Mouse (Mus musculus) liver, embryonic 13.5 days (tissue): Measurements from ENCODE around the gene Tex19.1. TPM values are rescaled to one million over a fixed set of nuclear protein-coding genes. Genes with fewer than 3 reads are reported as not detected.
"Not testable (repeated sequence)": the region's sequence is repeated elsewhere in the genome, so short reads cannot be mapped to it uniquely, and the experiment has no call there.

Experiments
- ATAC-seq: fragments of 200-750 bp; cut with Nextera tagmentation; 2 replicates; pipeline ENCODE4 v1.8.0; 2017; ENCODE audit warnings: low read depth, mild to moderate bottlenecking, moderate number of reproducible peaks, moderate library complexity
- DNase-seq: peaks from one replicate; pipeline ENCODE4 v3.0.0; 2022
- H3K27ac ChIP-seq: fragments of 300-500 bp; sonication (generic); 2 replicates; pipeline ENCODE4 v1.5.1; 2015; ENCODE audit warnings: moderate library complexity, mild to moderate bottlenecking, inconsistent platforms
- H3K27me3 ChIP-seq: fragments of 300-500 bp; sonication (generic); 2 replicates; pipeline ENCODE4 v1.6.1; 2015; ENCODE audit warnings: mild to moderate bottlenecking, inconsistent platforms
- H3K36me3 ChIP-seq: fragments of 300-500 bp; sonication (generic); 2 replicates; pipeline ENCODE4 v1.6.1; 2015; ENCODE audit warnings: mild to moderate bottlenecking, inconsistent platforms
- H3K4me1 ChIP-seq: fragments of 300-500 bp; sonication (generic); replicated peaks from 2 replicates; pipeline ENCODE4 v1.6.1; 2015; ENCODE audit warnings: inconsistent platforms
- H3K4me2 ChIP-seq: fragments of 300-500 bp; sonication (generic); 2 replicates; pipeline ENCODE4 v1.6.1; 2015; ENCODE audit warnings: inconsistent platforms, mild to moderate bottlenecking, moderate library complexity
- H3K4me3 ChIP-seq: fragments of 300-500 bp; sonication (generic); replicated peaks from 2 replicates; pipeline ENCODE4 v1.5.1; 2015; ENCODE audit warnings: mild to moderate bottlenecking, inconsistent platforms
- H3K9ac ChIP-seq: fragments of 300-500 bp; sonication (generic); 2 replicates; pipeline ENCODE4 v1.6.1; 2015; ENCODE audit warnings: mild to moderate bottlenecking, inconsistent platforms
- H3K9me3 ChIP-seq: fragments of 300-500 bp; sonication (generic); replicated peaks from 2 replicates; pipeline ENCODE4 v1.6.1; 2016; ENCODE audit warnings: inconsistent platforms
- WGBS: fragments of 180-500 bp; shearing (Covaris S2); methylation state at CpG from one replicate; pipeline ENCODE4 v1.1.7; 2015; ENCODE audit not compliant: insufficient replicate concordance; 5-methylcytosine and 5-hydroxymethylcytosine counted together
- polyA plus RNA-seq: library from polyadenylated mRNA; unstranded; fragments of >200 nt; fragmentation: Nextera tagmentation; extraction: Ambion mirVana; gene quantifications from 2 replicates; pipeline ENCODE4 v1.2.1, GENCODE M21; 2015

Tex19.1 gene
- 0.09 and 0.19 TPM in 2 replicates for polyA plus RNA-seq

- Histone ChIP-seq H3K27me3 (no peaks in the 10 kb centered on the region), H3K4me1 (no peaks in the 10 kb centered on the region; the same call in 1 of the 2 replicates), H3K4me3 (no peak within 1 kb of the TSS), H3K36me3 (no peaks in the 10 kb centered on the region), H3K9me3 (no peaks in the 10 kb centered on the region), H3K9ac (no peak within 1 kb of the TSS), H3K4me2 (no peak within 1 kb of the TSS), H3K27ac (no peak within 1 kb of the TSS)
- DNase-seq = peak; percentile 28
- 84% methylated on average over 22 of the region's 22 CpGs for WGBS
- ATAC-seq = no peak
These were observed at the start of gene Tex19.1 for GRCm38 (mm10) chr11:121145865-121146264. Gene Tex19.1 (plus strand): TSS chr11:121146143.

DNA sequence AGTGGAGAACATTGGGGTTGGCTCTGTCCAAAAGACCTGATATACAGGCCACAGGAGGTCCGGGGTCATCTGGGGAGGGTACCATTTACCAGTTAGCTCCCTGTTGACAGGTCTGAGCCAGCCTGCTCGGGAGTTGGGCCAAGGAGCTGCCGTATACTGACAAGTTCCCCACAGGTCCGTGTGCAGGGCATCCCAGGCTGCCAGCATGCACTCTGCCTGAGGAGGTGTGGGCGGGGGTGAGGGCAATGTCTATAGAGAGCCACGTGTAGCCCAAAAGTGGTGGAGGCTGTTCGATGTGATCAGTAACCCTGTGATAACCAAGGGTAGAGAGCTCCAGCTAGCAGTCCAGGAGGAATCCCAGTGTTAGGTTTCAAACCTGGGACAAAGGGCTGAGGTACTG is 46.2 kb upstream of the Tex19.1 start:
- ATAC-seq = no peak
- H3K9me3 ChIP-seq = no peaks in the 10 kb centered on the region
- H3K4me2 ChIP-seq = no peak overlapping the region
- H3K27ac ChIP-seq = no peak overlapping the region
- no peak overlapping the region for H3K4me3 ChIP-seq
- H3K27me3 ChIP-seq = no peaks in the 10 kb centered on the region
- H3K36me3 ChIP-seq = no peaks in the 10 kb centered on the region
- WGBS = 65% methylated on average over 7 of the region's 7 CpGs
- DNase-seq = no peak
- H3K4me1 ChIP-seq = peaks cover 28% of the 10 kb centered on the region
- H3K9ac ChIP-seq = no peak overlapping the region

GRCm38 (mm10) chr11:121100692-121101091 is 45.3 kb upstream of the Tex19.1 start:
- Histone ChIP-seq H3K9ac (no peak overlapping the region), H3K4me1 (peaks cover 28% of the 10 kb centered on the region), H3K4me2 (no peak overlapping the region), H3K4me3 (no peak overlapping the region), H3K27me3 (no peaks in the 10 kb centered on the region), H3K36me3 (no peaks in the 10 kb centered on the region), H3K27ac (no peak overlapping the region), H3K9me3 (no peaks in the 10 kb centered on the region)
- DNase-seq (no peak), ATAC-seq (no peak)
- WGBS = 37% methylated on average over 7 of the region's 7 CpGs

GRCm38 (mm10) chr11:121101124-121101805 is 44.7 kb upstream of the Tex19.1 start:
- WGBS = 45% methylated on average over 4 of the region's 4 CpGs
- Histone ChIP-seq H3K4me2 (no peak overlapping the region), H3K4me3 (no peak overlapping the region), H3K9me3 (no peaks in the 10 kb centered on the region), H3K27me3 (no peaks in the 10 kb centered on the region), H3K9ac (no peak overlapping the region), H3K36me3 (no peaks in the 10 kb centered on the region), H3K27ac (no peak overlapping the region), H3K4me1 (peaks cover 28% of the 10 kb centered on the region)
- ATAC-seq = no peak
- no peak for DNase-seq

DNA sequence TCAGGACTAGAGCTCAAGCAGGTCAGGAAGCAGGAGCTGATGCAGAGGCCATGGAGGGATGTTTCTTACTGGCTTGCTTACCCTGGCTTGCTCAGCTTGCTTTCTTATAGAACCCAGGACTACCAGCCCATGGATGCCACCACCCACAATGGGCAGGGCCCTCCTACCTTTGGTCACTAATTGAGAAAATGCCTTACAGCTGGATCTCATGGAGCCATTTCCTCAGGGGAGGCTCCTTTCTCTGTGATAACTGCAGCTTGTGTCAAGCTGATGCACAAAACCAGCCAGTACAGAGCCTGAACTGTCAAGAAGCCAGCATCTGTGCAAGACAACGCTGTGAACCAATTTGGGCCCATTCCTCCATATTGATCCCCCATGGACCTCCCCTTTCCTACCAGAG is 38.7 kb upstream of the Tex19.1 start:
- H3K4me2 ChIP-seq, H3K27ac ChIP-seq, H3K9ac ChIP-seq, H3K36me3 ChIP-seq, DNase-seq, ATAC-seq, H3K4me3 ChIP-seq, H3K27me3 ChIP-seq, H3K9me3 ChIP-seq, H3K4me1 ChIP-seq: not testable (repeated sequence)
- WGBS = 62% methylated on average over 1 of the region's 1 CpGs

DNA sequence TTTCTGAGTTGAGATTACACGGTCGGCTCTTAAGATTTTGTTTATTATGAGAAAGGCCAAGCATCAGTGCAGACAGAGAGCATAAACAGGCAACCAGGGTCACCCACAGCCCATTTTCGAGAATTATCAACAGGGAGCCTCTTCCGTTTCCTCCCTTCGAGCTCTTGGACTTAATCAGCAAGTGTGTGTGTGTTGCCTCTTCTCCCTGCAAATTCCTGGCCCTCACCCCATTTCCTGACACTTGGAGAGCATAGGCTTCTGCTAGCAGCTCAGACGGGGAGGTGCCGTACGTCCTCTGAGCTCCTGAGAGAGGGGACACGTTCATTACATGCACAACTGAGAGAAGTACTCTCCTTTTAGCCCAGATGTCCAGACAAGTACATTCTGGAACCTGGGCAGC is 37.9 kb upstream of the Tex19.1 start:
- ATAC-seq = peak; percentile 39
- Histone ChIP-seq H3K27me3 (no peaks in the 10 kb centered on the region), H3K4me2 (no peak overlapping the region), H3K9me3 (no peaks in the 10 kb centered on the region), H3K4me3 (no peak overlapping the region), H3K9ac (no peak overlapping the region), H3K27ac (0 out of 2 replicates have a peak overlapping the region, but pooled peaks have one; percentile 48), H3K4me1 (0 out of 2 replicates have a peak, but pooled peaks cover 2% of the 10 kb centered on the region), H3K36me3 (no peaks in the 10 kb centered on the region)
- DNase-seq = no peak
- 42% methylated on average over 9 of the region's 9 CpGs for WGBS

DNA sequence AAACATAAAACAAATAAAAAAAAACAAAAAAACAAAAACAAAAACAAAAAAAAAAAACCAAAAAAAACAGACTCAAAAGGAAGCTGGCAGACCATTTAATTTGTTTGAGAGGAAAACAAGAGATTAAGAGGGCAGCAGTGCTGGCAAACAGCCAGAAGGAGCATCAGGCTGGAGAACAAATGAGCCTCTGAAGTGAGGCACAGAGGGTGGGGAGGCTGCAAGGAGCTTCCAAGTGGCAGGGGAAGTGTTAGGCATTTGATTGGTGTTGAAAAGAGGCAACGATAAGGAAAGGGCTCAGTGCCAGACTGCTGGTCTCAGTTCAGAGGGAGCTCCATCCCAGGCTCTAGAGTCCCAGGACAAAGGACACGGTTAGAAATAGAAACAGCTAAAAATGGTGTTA is 36.0 kb upstream of the Tex19.1 start:
- no peaks in the 10 kb centered on the region for H3K27me3 ChIP-seq
- DNase-seq (no peak), ATAC-seq (no peak)
- H3K9ac ChIP-seq = no peak overlapping the region
- 0 out of 2 replicates have a peak, but pooled peaks cover 2% of the 10 kb centered on the region for H3K4me1 ChIP-seq
- no peaks in the 10 kb centered on the region for H3K9me3 ChIP-seq
- H3K4me3 ChIP-seq = no peak overlapping the region
- no peak overlapping the region for H3K4me2 ChIP-seq
- WGBS = 22% methylated on average over 2 of the region's 2 CpGs
- H3K36me3 ChIP-seq = no peaks in the 10 kb centered on the region
- H3K27ac ChIP-seq = no peak overlapping the region

DNA sequence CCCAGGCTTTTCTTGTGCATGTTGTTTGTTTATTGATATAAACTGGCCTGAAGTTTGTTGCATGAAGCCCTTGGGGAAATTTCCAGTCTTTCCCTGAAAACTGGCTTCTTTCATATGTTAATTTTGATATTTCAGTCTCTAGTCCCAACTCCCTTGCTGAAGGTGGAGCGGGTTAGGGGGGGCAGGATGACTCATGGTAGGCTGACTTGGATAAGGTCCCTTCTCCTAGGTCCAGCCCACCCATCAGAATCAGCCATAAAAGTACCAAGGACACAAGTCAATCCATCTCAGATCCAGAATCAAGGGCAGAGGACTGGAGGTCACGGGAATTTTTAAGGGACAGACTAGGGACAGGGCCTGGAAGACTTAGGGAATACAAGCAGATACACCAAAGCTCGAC is 34.9 kb upstream of the Tex19.1 start:
- ATAC-seq (no peak), DNase-seq (no peak)
- Histone ChIP-seq H3K9me3 (no peaks in the 10 kb centered on the region), H3K4me2 (no peak overlapping the region), H3K9ac (no peak overlapping the region), H3K4me1 (0 out of 2 replicates have a peak, but pooled peaks cover 2% of the 10 kb centered on the region), H3K27me3 (no peaks in the 10 kb centered on the region), H3K36me3 (no peaks in the 10 kb centered on the region), H3K27ac (no peak overlapping the region), H3K4me3 (no peak overlapping the region)
- 53% methylated on average over 3 of the region's 3 CpGs for WGBS

DNA sequence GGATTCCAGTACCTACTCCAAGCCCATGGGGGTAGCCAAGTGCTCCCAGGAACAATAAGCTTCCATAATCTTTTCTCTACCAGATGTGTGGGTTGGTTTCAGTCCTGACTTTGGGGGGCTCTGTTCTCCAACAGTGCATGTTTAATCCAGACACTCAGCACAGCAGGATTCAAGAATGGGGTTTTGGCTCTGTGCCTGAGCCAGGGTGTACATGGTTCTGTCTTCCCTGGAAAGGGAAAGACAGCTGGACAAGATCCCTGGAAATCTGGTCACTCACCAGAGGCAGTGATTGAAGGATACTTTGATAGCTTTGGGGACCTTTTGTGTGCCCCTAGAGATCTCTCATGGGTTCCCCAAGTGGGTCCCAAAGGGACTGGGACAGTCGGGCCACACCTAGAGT is 34.3 kb upstream of the Tex19.1 start:
- ATAC-seq (no peak), DNase-seq (no peak)
- Histone ChIP-seq H3K9ac (no peak overlapping the region), H3K4me1 (0 out of 2 replicates have a peak, but pooled peaks cover 2% of the 10 kb centered on the region), H3K27ac (no peak overlapping the region), H3K4me2 (no peak overlapping the region), H3K27me3 (no peaks in the 10 kb centered on the region), H3K36me3 (no peaks in the 10 kb centered on the region), H3K9me3 (no peaks in the 10 kb centered on the region), H3K4me3 (no peak overlapping the region)
- 50% methylated on average over 1 of the region's 1 CpGs for WGBS

DNA sequence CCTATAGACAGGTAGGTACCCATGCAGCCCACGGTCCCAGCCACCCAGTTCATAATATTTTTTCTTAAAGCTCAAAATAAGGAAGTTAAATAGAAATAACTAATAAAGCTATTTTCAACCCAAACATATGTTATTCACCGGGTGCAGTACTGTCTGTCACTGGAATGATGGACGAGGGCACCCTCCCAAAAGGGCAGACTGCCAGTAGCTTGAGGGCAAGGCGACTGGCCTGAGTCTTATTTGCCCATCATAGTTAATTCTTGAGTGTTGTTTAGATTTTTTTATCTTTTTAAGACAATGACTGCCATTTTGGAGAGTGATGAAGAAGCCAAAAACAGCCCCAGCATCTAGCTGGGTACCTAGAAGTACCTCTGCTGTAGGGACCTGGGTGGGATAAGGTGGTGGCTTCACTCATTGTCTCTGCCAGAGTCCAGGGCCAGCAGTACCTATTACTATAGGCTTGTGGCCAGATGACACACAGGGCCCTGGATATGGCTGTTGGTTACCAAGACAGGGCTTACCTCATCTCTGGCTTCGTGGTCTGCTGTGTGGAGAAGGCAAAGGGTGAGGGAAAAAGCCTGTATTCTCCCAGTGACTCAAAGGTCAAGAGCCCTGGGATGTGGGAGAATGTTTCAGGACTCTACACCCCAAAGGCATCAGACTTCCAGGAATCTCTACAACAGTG is 33.7 kb upstream of the Tex19.1 start:
- ATAC-seq (no peak), DNase-seq (no peak)
- Histone ChIP-seq H3K9me3 (no peaks in the 10 kb centered on the region), H3K9ac (no peak overlapping the region), H3K27me3 (no peaks in the 10 kb centered on the region), H3K36me3 (no peaks in the 10 kb centered on the region), H3K4me3 (no peak overlapping the region), H3K4me2 (no peak overlapping the region), H3K4me1 (0 out of 2 replicates have a peak, but pooled peaks cover 2% of the 10 kb centered on the region), H3K27ac (no peak overlapping the region)
- 49% methylated on average over 5 of the region's 5 CpGs for WGBS

- 81% methylated on average over 18 of the region's 18 CpGs for WGBS
- Histone ChIP-seq H3K9ac (no peak overlapping the region), H3K27me3 (no peaks in the 10 kb centered on the region), H3K9me3 (no peaks in the 10 kb centered on the region), H3K4me1 (peaks cover 18% of the 10 kb centered on the region), H3K27ac (no peak overlapping the region), H3K4me3 (no peak overlapping the region), H3K4me2 (no peak overlapping the region), H3K36me3 (no peaks in the 10 kb centered on the region)
- no peak for DNase-seq
- ATAC-seq = no peak
These were observed 27.8 kb upstream of the Tex19.1 start for GRCm38 (mm10) chr11:121118106-121118505.

GRCm38 (mm10) chr11:121118577-121118976 is 27.4 kb upstream of the Tex19.1 start, which contains the start of gene Tex19.2:
Gene Tex19.2 (minus strand): TSS chr11:121118677.
- H3K4me3 ChIP-seq = no peak within 1 kb of the TSS
- no peak for DNase-seq
- no peak within 1 kb of the TSS for H3K4me2 ChIP-seq
- no peaks in the 10 kb centered on the region for H3K9me3 ChIP-seq
- no peak for ATAC-seq
- no peaks in the 10 kb centered on the region for H3K36me3 ChIP-seq
- peaks cover 20% of the 10 kb centered on the region for H3K4me1 ChIP-seq
- no peak within 1 kb of the TSS for H3K9ac ChIP-seq
- 70% methylated on average over 3 of the region's 3 CpGs for WGBS
- H3K27me3 ChIP-seq = no peaks in the 10 kb centered on the region
- no peak within 1 kb of the TSS for H3K27ac ChIP-seq
